Mouse (Mus musculus) ES-Bruce4 (cell line): ENCODE results near the gene Sestd1.

ENCODE experiments used
- CTCF ChIP-seq: IDR thresholded peaks from one replicate; pipeline ENCODE4 v1.8.1; 2011; ENCODE audit warnings: low read depth, low read length
- POLR2A ChIP-seq: IDR thresholded peaks from one replicate; pipeline ENCODE4 v1.8.1; 2011; ENCODE audit warnings: low read length; ENCODE audit not compliant: insufficient read depth

DNA sequence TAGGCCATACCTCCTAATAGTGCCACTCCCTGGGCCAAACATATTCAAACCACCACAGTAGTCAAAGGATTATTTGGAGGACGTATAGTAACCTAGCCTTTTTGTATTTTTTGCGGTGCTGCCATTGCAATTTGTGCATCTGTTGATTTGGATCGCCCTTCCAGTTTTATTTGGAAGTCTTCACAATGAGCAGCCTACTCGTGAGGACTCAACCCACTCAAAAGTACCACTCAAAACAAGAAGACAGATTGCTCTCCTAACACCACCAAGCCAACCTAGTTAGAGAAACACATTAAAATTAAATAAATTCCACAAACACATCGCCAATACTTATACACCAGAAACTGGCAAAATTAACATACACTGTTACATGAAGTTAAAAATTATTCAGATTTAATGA is 38.8 kb upstream of the Sestd1 start:
- TF ChIP-seq CTCF (no peak), POLR2A (no peak)
